Mouse (Mus musculus): ENCODE results near the gene Pcf11. TPM values are rescaled to one million over a fixed set of nuclear protein-coding genes. Genes with fewer than 3 reads are reported as not detected.

The Pcf11 gene
- 12.6 and 13.1 TPM in 2 replicates for polyA plus RNA-seq (2015; fragmentation: Nextera tagmentation; extraction: Ambion mirVana)

DNA sequence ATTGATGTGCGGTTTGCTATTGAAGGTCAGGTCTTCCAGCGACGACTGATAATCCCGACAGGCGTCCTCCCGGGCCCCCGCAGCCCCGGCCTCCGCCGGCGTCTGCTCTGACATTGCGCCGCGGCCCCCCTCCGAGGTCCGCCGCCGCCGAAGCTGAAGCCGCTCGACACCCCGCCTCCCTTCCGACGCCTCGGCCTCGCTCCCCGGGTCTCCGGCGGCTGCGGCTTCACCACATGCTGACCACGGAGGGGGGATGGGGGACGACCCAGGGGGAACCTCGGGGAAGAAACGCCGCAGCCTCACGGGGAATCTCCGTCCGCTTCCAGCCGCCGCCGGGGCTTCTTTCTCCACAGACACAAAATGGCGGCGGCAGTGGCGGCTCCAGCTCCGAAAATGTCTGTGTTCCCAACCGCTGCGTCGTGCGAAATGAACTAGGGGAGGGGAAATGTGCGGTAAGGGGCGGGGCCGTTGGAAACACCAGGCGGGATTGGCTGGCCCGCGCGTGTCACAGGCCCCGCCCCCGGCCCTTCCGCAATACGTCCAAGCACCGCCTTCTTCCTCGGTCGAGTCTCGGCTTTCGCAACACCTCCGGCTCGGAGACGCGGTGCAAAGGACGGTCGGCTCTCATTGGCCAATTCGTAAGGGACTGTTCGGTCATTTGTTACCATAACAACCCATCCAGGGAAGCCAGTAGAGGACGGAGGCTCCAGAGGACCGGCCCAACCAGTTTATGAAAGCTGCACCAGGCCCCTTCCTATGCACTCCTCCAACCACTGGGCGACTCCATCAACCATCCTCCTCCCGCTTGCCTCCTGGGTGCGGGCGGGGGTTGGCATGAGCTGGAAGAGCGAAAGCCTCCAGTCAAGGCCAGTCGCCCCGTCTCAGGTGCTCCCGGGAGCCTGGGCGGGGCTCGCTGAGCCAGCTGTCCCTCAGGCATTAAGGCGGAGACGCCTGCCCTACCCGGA lies at the start of gene Pcf11:
TSS of gene Pcf11 (minus strand) at position 428 of the 965 bp plus-strand sequence.
- WGBS: 1% methylated on average over 88 of the region's 88 CpGs
- Histone ChIP-seq H3K4me3 (peak within 1 kb of the TSS; percentile 97), H3K36me3 (peaks cover 7% of the 10 kb centered on the region; the same call in 1 of the 2 replicates), H3K27ac (replicated peaks) (peak within 1 kb of the TSS; percentile 96), H3K4me1 (peaks cover 24% of the 10 kb centered on the region), H3K27me3 (replicated peaks) (no peaks in the 10 kb centered on the region), H3K9ac (peak within 1 kb of the TSS; percentile 95), H3K4me2 (peak within 1 kb of the TSS; percentile 76), H3K9me3 (no peaks in the 10 kb centered on the region)
- ATAC-seq (ENCODE audit: extremely low read depth, insufficient number of reproducible peaks, low FRiP score, low TSS enrichment): peak; percentile 97

DNA sequence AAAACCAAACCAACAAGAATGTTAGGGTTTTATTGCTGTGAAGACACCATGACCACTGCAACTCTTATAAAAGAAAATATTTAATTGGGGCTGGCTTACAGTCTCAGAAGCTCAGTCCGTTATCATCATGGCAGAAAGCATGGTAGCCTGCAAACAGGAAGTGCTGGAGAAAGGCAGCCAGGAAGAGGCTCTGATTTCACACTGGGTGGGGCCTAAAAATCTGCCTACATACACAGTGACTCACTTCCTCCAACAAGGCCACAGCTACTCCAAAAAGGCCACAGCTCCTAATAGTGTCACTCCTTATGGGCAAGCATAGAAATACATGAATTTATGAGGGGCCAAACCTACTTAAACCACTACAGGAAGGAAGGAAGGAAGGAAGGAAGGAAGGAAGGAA lies 45.3 kb upstream of the Pcf11 start:
- Histone ChIP-seq H3K4me1 (no peaks in the 10 kb centered on the region), H3K27me3 (replicated peaks) (no peaks in the 10 kb centered on the region), H3K36me3 (no peaks in the 10 kb centered on the region), H3K4me3 (no peak overlapping the region), H3K9ac (no peak overlapping the region), H3K9me3 (no peaks in the 10 kb centered on the region), H3K4me2 (no peak overlapping the region), H3K27ac (replicated peaks) (no peak overlapping the region)
- ATAC-seq (ENCODE audit: extremely low read depth, insufficient number of reproducible peaks, low FRiP score, low TSS enrichment): no peak
- 66% methylated on average over 1 of the region's 1 CpGs for WGBS

DNA sequence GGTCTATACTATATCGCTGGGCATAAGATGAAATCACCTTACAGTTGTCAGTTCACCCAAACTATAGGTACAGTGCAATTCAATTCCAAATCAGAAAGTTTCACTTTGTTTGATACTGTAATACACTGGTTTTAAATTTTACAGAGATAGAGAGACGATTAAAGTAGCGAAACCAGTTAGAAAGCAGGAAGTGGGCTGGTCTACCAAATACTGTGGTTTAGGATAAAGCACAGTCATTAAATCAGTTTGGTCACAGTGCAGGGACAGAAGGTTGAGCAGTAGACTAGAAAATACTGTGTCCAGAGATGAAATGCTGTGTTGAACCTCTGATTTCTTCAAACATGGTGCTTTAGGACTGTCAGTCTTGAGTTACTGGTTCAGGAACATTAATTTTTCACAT lies 41.9 kb upstream of the Pcf11 start:
- 74% methylated on average over 3 of the region's 3 CpGs for WGBS
- Histone ChIP-seq H3K9me3 (no peaks in the 10 kb centered on the region), H3K27me3 (replicated peaks) (no peaks in the 10 kb centered on the region), H3K4me1 (peaks cover 7% of the 10 kb centered on the region), H3K27ac (replicated peaks) (no peak overlapping the region), H3K4me3 (no peak overlapping the region), H3K9ac (no peak overlapping the region), H3K36me3 (no peaks in the 10 kb centered on the region), H3K4me2 (no peak overlapping the region)
- ATAC-seq (ENCODE audit: extremely low read depth, insufficient number of reproducible peaks, low FRiP score, low TSS enrichment): no peak

DNA sequence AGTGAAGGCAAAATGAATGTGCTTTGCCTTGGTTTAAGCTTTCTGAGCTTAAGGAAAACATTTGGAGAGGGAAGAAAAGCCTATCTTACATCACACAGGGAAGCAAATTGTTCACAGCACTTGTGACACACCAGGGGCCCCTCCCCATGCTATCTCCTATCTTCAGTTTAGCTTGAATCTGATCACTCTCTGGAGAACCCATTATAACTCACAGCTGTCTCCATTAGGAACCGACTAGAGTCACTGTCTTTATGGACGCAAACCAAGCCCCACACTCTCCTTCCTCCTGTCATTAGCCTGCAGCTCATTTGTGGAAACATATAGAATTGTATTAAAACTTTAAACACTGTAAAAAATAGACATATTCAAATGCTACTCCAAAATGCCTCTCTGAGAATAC lies 39.8 kb upstream of the Pcf11 start:
- Histone ChIP-seq H3K36me3 (no peaks in the 10 kb centered on the region), H3K27me3 (replicated peaks) (no peaks in the 10 kb centered on the region), H3K4me1 (peaks cover 17% of the 10 kb centered on the region), H3K4me2 (no peak overlapping the region), H3K4me3 (no peak overlapping the region), H3K9me3 (no peaks in the 10 kb centered on the region), H3K27ac (replicated peaks) (no peak overlapping the region), H3K9ac (no peak overlapping the region)
- WGBS: 24% methylated on average over 2 of the region's 2 CpGs
- ATAC-seq (ENCODE audit: extremely low read depth, insufficient number of reproducible peaks, low FRiP score, low TSS enrichment): no peak

DNA sequence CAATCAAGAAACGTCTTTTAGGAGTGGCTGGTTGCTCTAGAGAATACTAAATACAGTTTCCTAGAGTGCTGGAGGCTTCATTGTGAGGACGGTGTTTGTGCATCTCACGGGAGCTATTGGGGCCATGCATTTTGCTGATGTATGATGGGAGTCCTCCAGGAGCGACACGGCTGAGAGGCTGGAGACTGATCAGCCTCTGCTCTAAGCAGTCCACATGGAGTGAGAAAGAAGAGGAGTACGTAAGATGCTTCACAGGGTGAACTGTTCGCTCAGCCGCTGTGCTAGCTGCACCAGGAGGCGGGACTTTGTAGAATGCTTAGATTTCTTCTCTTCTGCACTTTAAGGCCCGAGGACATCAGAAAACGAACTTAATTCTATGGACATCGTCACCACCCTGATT lies 37.0 kb upstream of the Pcf11 start:
- H3K27ac ChIP-seq (replicated peaks): no peak overlapping the region

DNA sequence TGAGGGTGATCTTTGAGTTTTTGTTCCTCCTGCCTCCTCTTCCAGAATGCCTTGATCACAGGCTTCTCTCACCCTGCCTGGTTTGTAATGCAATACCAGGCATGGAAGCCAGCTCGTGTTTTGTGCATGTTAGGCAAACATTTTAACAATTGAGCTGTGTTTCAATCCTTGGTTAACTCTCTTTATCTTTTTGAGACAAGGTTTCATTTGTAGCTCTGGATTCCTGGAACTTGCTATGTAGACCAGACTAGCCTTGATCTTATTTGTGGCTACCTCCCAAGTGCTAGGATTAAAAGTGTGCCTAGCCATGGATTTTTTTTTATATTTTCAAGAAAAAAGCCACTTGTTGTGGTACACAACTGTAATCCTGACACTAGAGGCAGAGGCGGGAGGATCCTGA lies 35.8 kb upstream of the Pcf11 start:
- H3K36me3 ChIP-seq: no peaks in the 10 kb centered on the region
- WGBS: 56% methylated on average over 2 of the region's 2 CpGs

More for the DNA sequence above, 37.0 kb upstream of the Pcf11 start:
- no peaks in the 10 kb centered on the region for H3K9me3 ChIP-seq
- H3K9ac ChIP-seq: peak overlapping the region; percentile 30; the same call in 1 of the 2 replicates
- H3K4me2 ChIP-seq: peak overlapping the region; percentile 67
- peaks cover 17% of the 10 kb centered on the region for H3K4me1 ChIP-seq
- 39% methylated on average over 12 of the region's 12 CpGs for WGBS
- H3K36me3 ChIP-seq: no peaks in the 10 kb centered on the region
- H3K27me3 ChIP-seq (replicated peaks): no peaks in the 10 kb centered on the region
- ATAC-seq (ENCODE audit: extremely low read depth, insufficient number of reproducible peaks, low FRiP score, low TSS enrichment): no peak
- peak overlapping the region; percentile 35 for H3K4me3 ChIP-seq

DNA sequence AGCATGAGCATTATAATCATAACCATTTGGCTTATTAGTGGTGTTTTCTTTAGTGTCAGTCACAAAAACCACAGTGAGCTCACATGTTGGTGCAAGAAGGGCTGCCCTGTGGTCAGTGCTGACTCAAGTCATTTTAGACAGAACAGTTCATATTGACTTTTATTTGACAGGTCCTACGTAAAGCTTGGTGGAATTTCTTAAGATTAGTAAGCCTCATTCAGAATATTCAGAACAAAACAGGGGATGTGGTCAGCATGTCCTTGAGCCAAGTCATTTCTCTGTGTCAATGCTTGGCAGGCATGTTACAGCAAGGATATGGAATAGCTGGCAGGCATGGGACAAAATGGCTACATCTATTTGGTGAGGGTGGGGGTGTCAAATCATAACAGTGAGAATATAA lies 33.9 kb upstream of the Pcf11 start:
- WGBS: 75% methylated on average over 1 of the region's 1 CpGs
- no peak overlapping the region for H3K9ac ChIP-seq
- no peaks in the 10 kb centered on the region for H3K36me3 ChIP-seq
- peaks cover 17% of the 10 kb centered on the region for H3K4me1 ChIP-seq
- H3K27ac ChIP-seq (replicated peaks): no peak overlapping the region
- H3K4me3 ChIP-seq: no peak overlapping the region
- no peaks in the 10 kb centered on the region for H3K27me3 ChIP-seq (replicated peaks)
- H3K4me2 ChIP-seq: no peak overlapping the region
- ATAC-seq (ENCODE audit: extremely low read depth, insufficient number of reproducible peaks, low FRiP score, low TSS enrichment): no peak
- H3K9me3 ChIP-seq: no peaks in the 10 kb centered on the region

More for the DNA sequence above, 35.8 kb upstream of the Pcf11 start:
- no peak overlapping the region for H3K27ac ChIP-seq (replicated peaks)
- ATAC-seq (ENCODE audit: extremely low read depth, insufficient number of reproducible peaks, low FRiP score, low TSS enrichment): no peak
- no peaks in the 10 kb centered on the region for H3K9me3 ChIP-seq
- peaks cover 17% of the 10 kb centered on the region for H3K4me1 ChIP-seq
- no peak overlapping the region for H3K9ac ChIP-seq
- no peak overlapping the region for H3K4me3 ChIP-seq
- no peak overlapping the region for H3K4me2 ChIP-seq
- no peaks in the 10 kb centered on the region for H3K27me3 ChIP-seq (replicated peaks)

DNA sequence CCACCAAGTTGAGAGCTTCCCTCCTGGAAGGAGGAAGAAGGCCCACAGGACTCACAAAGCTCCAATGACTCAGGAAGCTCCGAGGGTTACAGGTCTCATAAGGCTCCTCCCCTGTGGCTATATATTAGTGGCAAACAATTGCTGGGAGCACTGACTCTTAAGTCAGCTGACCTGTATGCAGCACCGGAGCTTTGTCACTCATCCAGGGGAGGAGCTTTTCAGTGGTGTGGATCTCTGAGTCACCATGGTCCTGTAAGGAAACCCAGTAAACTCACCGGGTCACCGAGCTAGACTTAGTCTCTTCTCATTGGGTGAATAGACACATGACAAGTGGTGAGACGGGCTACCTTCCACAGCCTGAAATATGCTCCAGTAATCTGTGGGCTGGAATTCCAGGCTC lies 29.0 kb upstream of the Pcf11 start:
- no peak overlapping the region for H3K4me2 ChIP-seq
- ATAC-seq (ENCODE audit: extremely low read depth, insufficient number of reproducible peaks, low FRiP score, low TSS enrichment): no peak
- no peaks in the 10 kb centered on the region for H3K9me3 ChIP-seq
- H3K4me3 ChIP-seq: no peak overlapping the region
- no peaks in the 10 kb centered on the region for H3K36me3 ChIP-seq
- H3K27me3 ChIP-seq (replicated peaks): no peaks in the 10 kb centered on the region
- H3K4me1 ChIP-seq: no peaks in the 10 kb centered on the region
- no peak overlapping the region for H3K27ac ChIP-seq (replicated peaks)
- WGBS: 41% methylated on average over 5 of the region's 5 CpGs
- H3K9ac ChIP-seq: no peak overlapping the region

DNA sequence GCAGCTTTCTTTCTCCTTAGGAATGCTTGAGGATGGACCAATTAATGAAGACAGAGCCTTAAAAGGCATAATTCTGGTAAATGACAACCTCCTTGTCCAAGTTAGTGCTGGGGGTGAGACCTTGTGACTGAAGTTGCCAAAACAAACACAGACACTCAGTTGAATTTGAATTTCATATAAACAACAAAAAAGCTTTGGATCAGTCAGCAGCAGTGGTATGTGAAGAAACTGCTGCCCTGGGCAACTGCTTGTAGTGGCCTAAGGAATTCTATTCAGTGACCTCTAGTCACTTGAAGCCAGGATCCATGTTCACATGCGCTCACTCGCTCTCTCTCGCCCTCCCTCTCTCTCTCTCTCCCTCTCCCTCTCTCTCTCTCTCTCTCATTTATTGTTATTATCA lies 26.7 kb upstream of the Pcf11 start:
- ATAC-seq (ENCODE audit: extremely low read depth, insufficient number of reproducible peaks, low FRiP score, low TSS enrichment): no peak

DNA sequence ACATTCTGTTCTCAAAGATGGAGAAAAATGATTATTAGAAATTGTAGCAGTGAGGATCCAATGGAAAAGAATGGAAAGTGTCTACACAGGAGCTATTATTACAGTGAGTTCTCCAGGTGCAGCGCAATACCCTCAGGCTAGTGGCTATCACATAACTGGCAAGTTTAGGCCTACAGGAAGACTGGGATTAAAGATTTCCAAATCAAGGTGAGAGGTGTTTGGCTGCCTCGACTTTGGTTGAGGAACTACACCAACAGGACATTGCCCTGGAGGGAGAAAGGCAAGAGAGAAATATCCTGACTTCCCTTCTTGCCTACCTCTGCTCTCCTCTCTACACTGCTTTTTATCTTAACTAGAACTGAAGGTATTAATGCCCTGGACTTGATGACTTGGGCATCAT lies 19.4 kb upstream of the Pcf11 start:
- Histone ChIP-seq H3K9me3 (no peaks in the 10 kb centered on the region), H3K36me3 (no peaks in the 10 kb centered on the region), H3K9ac (no peak overlapping the region), H3K4me3 (no peak overlapping the region), H3K27ac (replicated peaks) (no peak overlapping the region), H3K27me3 (replicated peaks) (no peaks in the 10 kb centered on the region), H3K4me1 (no peaks in the 10 kb centered on the region), H3K4me2 (no peak overlapping the region)
- 60% methylated on average over 2 of the region's 2 CpGs for WGBS
- ATAC-seq (ENCODE audit: extremely low read depth, insufficient number of reproducible peaks, low FRiP score, low TSS enrichment): no peak

More for the DNA sequence above, 26.7 kb upstream of the Pcf11 start:
- H3K36me3 ChIP-seq: no peaks in the 10 kb centered on the region
- no peaks in the 10 kb centered on the region for H3K4me1 ChIP-seq
- no peak overlapping the region for H3K4me3 ChIP-seq
- no peaks in the 10 kb centered on the region for H3K27me3 ChIP-seq (replicated peaks)
- WGBS: 85% methylated on average over 3 of the region's 3 CpGs
- H3K4me2 ChIP-seq: no peak overlapping the region
- no peaks in the 10 kb centered on the region for H3K9me3 ChIP-seq
- no peak overlapping the region for H3K27ac ChIP-seq (replicated peaks)
- H3K9ac ChIP-seq: no peak overlapping the region

DNA sequence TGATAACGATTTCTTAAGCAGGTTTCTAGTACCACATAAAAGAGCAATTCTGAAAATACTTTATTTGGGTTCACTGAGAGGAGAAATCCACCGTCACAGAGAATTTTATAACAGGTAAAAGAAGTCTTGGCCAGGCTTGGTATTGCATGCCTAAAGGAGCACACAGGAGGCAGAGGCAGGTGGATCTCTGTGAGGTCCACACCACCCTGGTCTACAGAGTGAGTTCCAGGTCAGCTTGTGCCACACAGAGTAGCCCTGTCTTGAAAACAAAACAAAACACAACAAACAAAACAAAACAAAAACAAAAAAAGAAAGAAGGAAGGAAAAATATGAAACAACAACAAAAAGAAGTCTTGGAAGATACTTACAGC lies 18.6 kb upstream of the Pcf11 start:
- no peak overlapping the region for H3K9ac ChIP-seq
- ATAC-seq (ENCODE audit: extremely low read depth, insufficient number of reproducible peaks, low FRiP score, low TSS enrichment): no peak
- no peaks in the 10 kb centered on the region for H3K9me3 ChIP-seq
- WGBS: 79% methylated on average over 2 of the region's 2 CpGs
- no peaks in the 10 kb centered on the region for H3K4me1 ChIP-seq
- H3K27ac ChIP-seq (replicated peaks): no peak overlapping the region
- no peaks in the 10 kb centered on the region for H3K36me3 ChIP-seq
- no peak overlapping the region for H3K4me2 ChIP-seq
- H3K27me3 ChIP-seq (replicated peaks): no peaks in the 10 kb centered on the region
- H3K4me3 ChIP-seq: no peak overlapping the region
